Mouse (Mus musculus) lung, embryonic 14.5 days (tissue): ENCODE results near the gene Armc2. TPM values are rescaled to one million over a fixed set of nuclear protein-coding genes. Genes with fewer than 3 reads are reported as not detected.
A peak's percentile ranks its signal among the peaks of the same experiment; 100 is the strongest.

Experiments
- ATAC-seq: fragments of 200-750 bp; cut with Nextera tagmentation; 2 replicates; pipeline ENCODE4 v1.8.0; 2017; ENCODE audit warnings: mild to moderate bottlenecking, moderate TSS enrichment, moderate library complexity; ENCODE audit not compliant: insufficient read depth
- DNase-seq: peaks from one replicate; pipeline ENCODE4 v3.0.0-alpha.2; 2015
- H3K27ac ChIP-seq: fragments of 300-500 bp; sonication (generic); 2 replicates; pipeline ENCODE4 v1.5.1; 2014; ENCODE audit warnings: low read depth, mild to moderate bottlenecking, moderate library complexity
- H3K27me3 ChIP-seq: fragments of 300-500 bp; sonication (generic); 2 replicates; pipeline ENCODE4 v1.6.1; 2014; ENCODE audit warnings: low read length, control low read depth; ENCODE audit not compliant: insufficient read depth
- H3K36me3 ChIP-seq: fragments of 300-500 bp; sonication (generic); 2 replicates; pipeline ENCODE4 v1.6.1; 2014; ENCODE audit warnings: control low read depth; ENCODE audit not compliant: insufficient read depth
- H3K4me1 ChIP-seq: fragments of 300-500 bp; sonication (generic); 2 replicates; pipeline ENCODE4 v1.6.1; 2014; ENCODE audit warnings: antibody characterized with exemption, control low read depth; ENCODE audit not compliant: insufficient read depth
- H3K4me2 ChIP-seq: fragments of 300-500 bp; sonication (generic); 2 replicates; pipeline ENCODE4 v1.6.1; 2014; ENCODE audit warnings: mild to moderate bottlenecking
- H3K4me3 ChIP-seq: fragments of 300-500 bp; sonication (generic); 2 replicates; pipeline ENCODE4 v1.5.1; 2014; ENCODE audit warnings: low read depth, low read length
- H3K9ac ChIP-seq: fragments of 300-500 bp; sonication (generic); 2 replicates; pipeline ENCODE4 v1.6.1; 2014
- H3K9me3 ChIP-seq: fragments of 300-500 bp; sonication (generic); 2 replicates; pipeline ENCODE4 v1.6.1; 2016; ENCODE audit warnings: low read depth, low read length, control low read depth
- CTCF ChIP-seq: IDR thresholded peaks from 2 replicates; pipeline ENCODE4 v1.5.1; 2016; ENCODE audit warnings: antibody characterized with exemption, low read depth
- WGBS: fragments of 180-500 bp; shearing (Covaris S2); extraction: QIAGEN DNeasy Blood & Tissue Kit; methylation state at CpG from one replicate; pipeline ENCODE4 v1.1.7; 2014; 5-methylcytosine and 5-hydroxymethylcytosine counted together
- polyA plus RNA-seq: library from polyadenylated mRNA; unstranded; fragments of >200 nt; fragmentation: Nextera tagmentation; extraction: Ambion mirVana; gene quantifications from 2 replicates; pipeline ENCODE4 v1.2.1, GENCODE M21; 2014

Armc2 gene
- polyA plus RNA-seq, 1 experiment from 2014 or later = 2.6 TPM

- Histone ChIP-seq H3K4me1 (peaks cover 5% of the 10 kb centered on the region; the same call in 1 of the 2 replicates), H3K9me3 (no peaks in the 10 kb centered on the region), H3K27ac (peak overlapping the region; percentile 71), H3K4me3 (no peak overlapping the region), H3K4me2 (peak overlapping the region; percentile 7; the same call in 1 of the 2 replicates), H3K27me3 (no peaks in the 10 kb centered on the region), H3K36me3 (no peaks in the 10 kb centered on the region), H3K9ac (no peak overlapping the region)
- ATAC-seq (peak; percentile 72), DNase-seq (peak; percentile 72)
- 16% methylated on average over 14 of the region's 14 CpGs for WGBS
- TF ChIP-seq CTCF = no peak
These were observed 26.7 kb downstream of the Armc2 start for GRCm38 (mm10) chr10:41991364-41992058.

GRCm38 (mm10) chr10:41990896-41991295, 27.3 kb downstream of the Armc2 start:
- Histone ChIP-seq H3K27me3 (no peaks in the 10 kb centered on the region), H3K4me1 (peaks cover 5% of the 10 kb centered on the region; the same call in 1 of the 2 replicates), H3K36me3 (no peaks in the 10 kb centered on the region), H3K9ac (0 out of 2 replicates have a peak overlapping the region, but pooled peaks have one; percentile 15), H3K9me3 (no peaks in the 10 kb centered on the region), H3K27ac (peak overlapping the region; percentile 71; the same call in 1 of the 2 replicates), H3K4me2 (peak overlapping the region; percentile 31; the same call in 1 of the 2 replicates), H3K4me3 (no peak overlapping the region)
- TF ChIP-seq CTCF = no peak
- DNase-seq (peak; percentile 34), ATAC-seq (0 out of 2 replicates have a peak, but pooled peaks have one; percentile 38)
- 15% methylated on average over 13 of the region's 13 CpGs for WGBS

- WGBS = 95% methylated on average over 3 of the region's 3 CpGs
- Histone ChIP-seq H3K9ac (no peak overlapping the region), H3K9me3 (no peaks in the 10 kb centered on the region), H3K36me3 (no peaks in the 10 kb centered on the region), H3K27ac (no peak overlapping the region), H3K4me1 (peaks cover 5% of the 10 kb centered on the region; the same call in 1 of the 2 replicates), H3K4me2 (no peak overlapping the region), H3K27me3 (no peaks in the 10 kb centered on the region), H3K4me3 (no peak overlapping the region)
- no peak for DNase-seq
- ATAC-seq = no peak
- TF ChIP-seq CTCF = no peak
These were observed 29.3 kb downstream of the Armc2 start for GRCm38 (mm10) chr10:41988930-41989329.

- DNase-seq = no peak
- WGBS = 68% methylated on average over 8 of the region's 8 CpGs
These were observed 32.1 kb downstream of the Armc2 start for GRCm38 (mm10) chr10:41986126-41986525.

GRCm38 (mm10) chr10:41984221-41984620, 34.0 kb downstream of the Armc2 start:
- H3K9ac ChIP-seq = no peak overlapping the region
- no peak overlapping the region for H3K4me2 ChIP-seq
- no peaks in the 10 kb centered on the region for H3K27me3 ChIP-seq
- DNase-seq = no peak
- H3K4me1 ChIP-seq = no peaks in the 10 kb centered on the region
- no peaks in the 10 kb centered on the region for H3K36me3 ChIP-seq
- no peak for TF ChIP-seq CTCF
- no peak for ATAC-seq
- H3K27ac ChIP-seq = no peak overlapping the region
- no peak overlapping the region for H3K4me3 ChIP-seq
- WGBS = 83% methylated on average over 6 of the region's 6 CpGs
- H3K9me3 ChIP-seq = no peaks in the 10 kb centered on the region

More at GRCm38 (mm10) chr10:41986126-41986525, 32.1 kb downstream of the Armc2 start:
- H3K4me3 ChIP-seq = no peak overlapping the region
- ATAC-seq = no peak
- no peak overlapping the region for H3K4me2 ChIP-seq
- H3K27me3 ChIP-seq = no peaks in the 10 kb centered on the region
- no peak overlapping the region for H3K9ac ChIP-seq
- no peaks in the 10 kb centered on the region for H3K9me3 ChIP-seq
- no peaks in the 10 kb centered on the region for H3K4me1 ChIP-seq
- no peak overlapping the region for H3K27ac ChIP-seq
- no peaks in the 10 kb centered on the region for H3K36me3 ChIP-seq
- no peak for TF ChIP-seq CTCF

- H3K4me1 ChIP-seq = no peaks in the 10 kb centered on the region
- WGBS = 56% methylated on average over 7 of the region's 7 CpGs
- no peak overlapping the region for H3K4me3 ChIP-seq
- no peak for ATAC-seq
- no peak overlapping the region for H3K27ac ChIP-seq
- H3K4me2 ChIP-seq = no peak overlapping the region
- H3K27me3 ChIP-seq = no peaks in the 10 kb centered on the region
- no peak for TF ChIP-seq CTCF
- DNase-seq = no peak
- no peaks in the 10 kb centered on the region for H3K36me3 ChIP-seq
- H3K9ac ChIP-seq = no peak overlapping the region
- H3K9me3 ChIP-seq = no peaks in the 10 kb centered on the region
These were observed 35.4 kb downstream of the Armc2 start for GRCm38 (mm10) chr10:41982821-41983220.

GRCm38 (mm10) chr10:41980772-41981383, 37.4 kb downstream of the Armc2 start:
- ATAC-seq (peak; percentile 83), DNase-seq (peak; percentile 88)
- Histone ChIP-seq H3K4me3 (no peak overlapping the region), H3K4me1 (no peaks in the 10 kb centered on the region), H3K9ac (no peak overlapping the region), H3K9me3 (no peaks in the 10 kb centered on the region), H3K36me3 (no peaks in the 10 kb centered on the region), H3K27me3 (no peaks in the 10 kb centered on the region), H3K4me2 (peak overlapping the region; percentile 26; the same call in 1 of the 2 replicates), H3K27ac (no peak overlapping the region)
- 21% methylated on average over 6 of the region's 6 CpGs for WGBS
- TF ChIP-seq CTCF = peak; percentile 69
